Mouse (Mus musculus) erythroblast, embryonic 14.5 days (primary cell): ENCODE results near the gene Tnfrsf26. TPM values are rescaled to one million over a fixed set of nuclear protein-coding genes. Genes with fewer than 3 reads are reported as not detected.
"Not testable (repeated sequence)": the region's sequence is repeated elsewhere in the genome, so short reads cannot be mapped to it uniquely, and the experiment has no call there.

Source experiments
- H3K27me3 ChIP-seq: 2 replicates; pipeline ENCODE4 v1.6.1; 2012; ENCODE audit warnings: inconsistent platforms; ENCODE audit not compliant: control insufficient read depth
- H3K36me3 ChIP-seq: 2 replicates; pipeline ENCODE4 v1.6.1; 2012; ENCODE audit warnings: mild to moderate bottlenecking, inconsistent platforms; ENCODE audit not compliant: control insufficient read depth
- H3K4me1 ChIP-seq: 2 replicates; pipeline ENCODE4 v1.6.1; 2012; ENCODE audit warnings: inconsistent platforms; ENCODE audit not compliant: control insufficient read depth
- H3K4me3 ChIP-seq: replicated peaks from 2 replicates; pipeline ENCODE3; 2012; ENCODE audit warnings: moderate library complexity, mild to moderate bottlenecking, inconsistent platforms
- H3K9me3 ChIP-seq: 2 replicates; pipeline ENCODE4 v1.6.1; 2012; ENCODE audit warnings: low read length, inconsistent platforms, mixed read lengths; ENCODE audit not compliant: control insufficient read depth
- GATA1 ChIP-seq: IDR thresholded peaks from 2 replicates; pipeline ENCODE4 v1.6.1; 2012; ENCODE audit warnings: low read length, inconsistent platforms, mixed read lengths
- TAL1 ChIP-seq: IDR thresholded peaks from 3 replicates; pipeline ENCODE4 v1.6.1; 2012; ENCODE audit warnings: low read length, inconsistent platforms, mixed read lengths
- polyA plus RNA-seq: library from polyadenylated mRNA; stranded (reverse); fragments of >175 nt; gene quantifications from 2 replicates; pipeline ENCODE4 v1.2.3, GENCODE M21; 2012

The Tnfrsf26 gene
- not detected in 2 replicates for polyA plus RNA-seq

- no peak for TF ChIP-seq GATA1
- no peak for TF ChIP-seq TAL1
- H3K4me1 ChIP-seq, result no peaks in the 10 kb centered on the region
- H3K4me3 ChIP-seq, result no peak within 1 kb of the TSS
- H3K36me3 ChIP-seq, result no peaks in the 10 kb centered on the region
- H3K9me3 ChIP-seq, result no peaks in the 10 kb centered on the region
- no peaks in the 10 kb centered on the region for H3K27me3 ChIP-seq
These were observed at the start of gene Tnfrsf26 for GRCm38 (mm10) chr7:143628540-143628939. Gene Tnfrsf26, minus strand, starts transcription at chr7:143628722.

- Histone ChIP-seq H3K9me3 (peaks cover 5% of the 10 kb centered on the region; the same call in 1 of the 2 replicates), H3K4me3 (no peak overlapping the region), H3K27me3 (no peaks in the 10 kb centered on the region), H3K4me1 (peaks cover 12% of the 10 kb centered on the region), H3K36me3 (no peaks in the 10 kb centered on the region)
- TF ChIP-seq GATA1 (no peak), TAL1 (no peak)
These were observed 38.1 kb upstream of the Tnfrsf26 start for GRCm38 (mm10) chr7:143666427-143667311.

- Histone ChIP-seq H3K9me3 (peaks cover 5% of the 10 kb centered on the region; the same call in 1 of the 2 replicates), H3K36me3 (no peaks in the 10 kb centered on the region), H3K27me3 (no peaks in the 10 kb centered on the region), H3K4me3 (no peak overlapping the region), H3K4me1 (peaks cover 12% of the 10 kb centered on the region)
- TF ChIP-seq GATA1, result no peak
- no peak for TF ChIP-seq TAL1
These were observed 34.9 kb upstream of the Tnfrsf26 start for GRCm38 (mm10) chr7:143663470-143663869.

- TF ChIP-seq GATA1, result no peak
- TF ChIP-seq TAL1, result no peak
- Histone ChIP-seq H3K27me3 (no peaks in the 10 kb centered on the region), H3K9me3 (no peaks in the 10 kb centered on the region), H3K4me1 (no peaks in the 10 kb centered on the region), H3K4me3 (no peak overlapping the region), H3K36me3 (no peaks in the 10 kb centered on the region)
These were observed 32.3 kb upstream of the Tnfrsf26 start for GRCm38 (mm10) chr7:143660797-143661196.

GRCm38 (mm10) chr7:143649769-143650346 is 21.3 kb upstream of the Tnfrsf26 start:
- H3K36me3 ChIP-seq, H3K4me1 ChIP-seq, H3K27me3 ChIP-seq, H3K9me3 ChIP-seq, H3K4me3 ChIP-seq: not testable (repeated sequence)

- Histone ChIP-seq H3K36me3 (no peaks in the 10 kb centered on the region), H3K27me3 (peaks cover 8% of the 10 kb centered on the region), H3K4me3 (peak within 1 kb of the TSS; percentile 51), H3K9me3 (peaks cover 5% of the 10 kb centered on the region), H3K4me1 (peaks cover 6% of the 10 kb centered on the region)
- TF ChIP-seq GATA1, result no peak
- no peak for TF ChIP-seq TAL1
These were observed 20.7 kb upstream of the Tnfrsf26 start, which contains the start of gene Tnfrsf22 for GRCm38 (mm10) chr7:143649034-143649768. Gene Tnfrsf22, minus strand, starts transcription at chr7:143649661.

- not testable (repeated sequence) for H3K36me3 ChIP-seq, H3K27me3 ChIP-seq, H3K9me3 ChIP-seq, H3K4me1 ChIP-seq, H3K4me3 ChIP-seq
These were observed 15.4 kb upstream of the Tnfrsf26 start for GRCm38 (mm10) chr7:143643949-143644348.

- no peaks in the 10 kb centered on the region for H3K36me3 ChIP-seq
- no peak overlapping the region for H3K4me3 ChIP-seq
- peaks cover 4% of the 10 kb centered on the region for H3K4me1 ChIP-seq
- no peaks in the 10 kb centered on the region for H3K9me3 ChIP-seq
- TF ChIP-seq GATA1, result no peak
- TF ChIP-seq TAL1, result no peak
- no peaks in the 10 kb centered on the region for H3K27me3 ChIP-seq
These were observed 8.2 kb upstream of the Tnfrsf26 start for GRCm38 (mm10) chr7:143636674-143637073.

GRCm38 (mm10) chr7:143631503-143631902 is 3.0 kb upstream of the Tnfrsf26 start:
- Histone ChIP-seq H3K4me1 (peaks cover under 1% of the 10 kb centered on the region), H3K9me3 (no peaks in the 10 kb centered on the region), H3K27me3 (no peaks in the 10 kb centered on the region), H3K4me3 (no peak overlapping the region), H3K36me3 (no peaks in the 10 kb centered on the region)
- TF ChIP-seq GATA1 (no peak), TAL1 (no peak)
